Mouse (Mus musculus): ENCODE measurements at regions not wholly inside any gene's neighbourhood (a gene's known extent, or its start where the extent isn't known, plus 50 kb on each side); places are given as distances from the start of the nearest gene placed in this dataset.

DNA sequence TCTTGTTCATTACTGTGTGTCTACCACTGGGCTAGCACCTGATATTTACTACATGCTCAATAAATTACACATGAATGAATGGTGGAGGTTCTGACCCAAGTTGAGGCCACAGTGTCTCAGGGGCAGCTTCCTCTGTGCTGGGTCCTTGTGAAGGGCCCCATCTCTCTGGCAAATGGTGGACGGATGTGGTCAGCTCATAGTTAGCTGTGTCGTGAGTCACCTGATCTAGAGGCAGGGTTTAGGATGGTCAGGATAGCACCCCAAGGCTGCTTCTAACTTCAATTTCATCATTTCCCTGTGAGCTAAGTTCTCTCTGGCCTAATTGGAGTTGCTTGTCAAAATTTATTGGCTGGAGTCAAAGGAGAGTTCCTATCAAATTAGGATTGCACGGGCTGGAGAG lies 130.1 kb upstream of the 4930535I16Rik start:
- Histone ChIP-seq H3K9ac (ENCODE audit: control insufficient read depth, low read depth, low read length, poor library complexity, severe bottlenecking) (no peak overlapping the region), H3K27me3 (ENCODE audit: control insufficient read depth in 1 of 2, insufficient read depth in 2 of 2, low read length in 2 of 2) (no peaks in the 10 kb centered on the region), H3K4me1 (ENCODE audit: control insufficient read depth in 1 of 2, insufficient read depth in 2 of 2, low read length in 2 of 2) (peaks cover 0 to under 1% of the 10 kb centered on the region in 2 experiments; a peak in 1 of 4 replicates), H3K4me3 (ENCODE audit: control insufficient read depth in 1 of 2, insufficient read depth in 1 of 2, low read depth in 2 of 2, low read length in 2 of 2) (no peak overlapping the region), H3K9me3 (replicated peaks; ENCODE audit: insufficient read depth, low read length) (no peaks in the 10 kb centered on the region), H3K79me2 (ENCODE audit: control insufficient read depth, insufficient read depth, low read length, poor library complexity) (no peaks in the 10 kb centered on the region), H3K27ac (ENCODE audit: control insufficient read depth, low read depth, low read length) (no peak overlapping the region), H3K36me3 (ENCODE audit: control insufficient read depth in 1 of 2, insufficient read depth in 2 of 2, low read length in 2 of 2) (no peaks in the 10 kb centered on the region)
- TF ChIP-seq UBTF (IDR thresholded peaks at IDR 0.05; ENCODE audit: borderline replicate concordance, insufficient read depth, low read depth, low read length): no peak
- TF ChIP-seq MXI1 (IDR thresholded peaks at IDR 0.05; ENCODE audit: low read depth, low read length): no peak
- TF ChIP-seq MAX (IDR thresholded peaks at IDR 0.05; ENCODE audit: low read length): no peak
- TF ChIP-seq POLR2AphosphoS2 (IDR thresholded peaks at IDR 0.05; ENCODE audit: low read length): no peak
- TF ChIP-seq NELFE (IDR thresholded peaks at IDR 0.05; ENCODE audit: low read depth, low read length): no peak
- no peak for TF ChIP-seq MAFK (IDR thresholded peaks at IDR 0.05; ENCODE audit: borderline replicate concordance, low read depth, low read length)
- no peak for TF ChIP-seq ZNF384 (IDR thresholded peaks at IDR 0.05; ENCODE audit: low read depth, low read length)
- DNase-seq (ENCODE audit: low read depth, low spot score): no peak

DNA sequence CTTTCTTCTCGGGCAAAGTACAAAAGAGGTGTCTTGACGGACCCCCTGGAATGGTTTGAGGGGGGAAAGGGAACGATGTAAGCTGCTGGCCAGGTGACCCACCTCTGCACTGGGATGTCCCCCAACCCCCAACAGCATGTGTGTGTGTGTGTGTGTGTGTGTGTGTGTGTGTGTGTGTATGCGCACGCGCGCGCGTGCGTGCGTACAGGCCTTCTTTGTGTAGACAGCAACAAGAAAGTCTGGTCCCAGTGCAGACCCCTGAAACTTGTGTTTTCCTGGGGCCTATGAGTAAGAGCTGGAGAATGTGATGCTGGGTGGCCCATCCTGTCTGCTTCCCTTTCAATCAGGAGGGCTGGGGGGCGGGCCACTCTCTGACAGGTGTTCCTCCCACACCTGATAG lies 118.7 kb upstream of the 4930535I16Rik start:
- TF ChIP-seq MAX (IDR thresholded peaks at IDR 0.05; ENCODE audit: low read length) (no peak), JUND (IDR thresholded peaks at IDR 0.05; ENCODE audit: low read depth, low read length) (no peak), MEF2A (IDR thresholded peaks at IDR 0.05; ENCODE audit: extremely low read depth, insufficient replicate concordance, low read depth, low read length, poor library complexity, severe bottlenecking) (no peak)
- no peak for DNase-seq (ENCODE audit: low read depth, low spot score)
- Histone ChIP-seq H3K36me3 (ENCODE audit: control insufficient read depth in 1 of 2, insufficient read depth in 2 of 2, low read length in 2 of 2) (no peaks in the 10 kb centered on the region), H3K27me3 (ENCODE audit: control insufficient read depth in 1 of 2, insufficient read depth in 2 of 2, low read length in 2 of 2) (no peaks in the 10 kb centered on the region), H3K79me2 (ENCODE audit: control insufficient read depth, insufficient read depth, low read length, poor library complexity) (no peaks in the 10 kb centered on the region), H3K27ac (ENCODE audit: control insufficient read depth, low read depth, low read length) (no peak overlapping the region), H3K9ac (ENCODE audit: control insufficient read depth, low read depth, low read length, poor library complexity, severe bottlenecking) (no peak overlapping the region), H3K9me3 (replicated peaks; ENCODE audit: insufficient read depth, low read length) (no peaks in the 10 kb centered on the region), H3K4me1 (ENCODE audit: control insufficient read depth in 1 of 2, insufficient read depth in 2 of 2, low read length in 2 of 2) (no peaks in the 10 kb centered on the region), H3K4me3 (ENCODE audit: control insufficient read depth in 1 of 2, insufficient read depth in 1 of 2, low read depth in 2 of 2, low read length in 2 of 2) (no peak overlapping the region)

DNA sequence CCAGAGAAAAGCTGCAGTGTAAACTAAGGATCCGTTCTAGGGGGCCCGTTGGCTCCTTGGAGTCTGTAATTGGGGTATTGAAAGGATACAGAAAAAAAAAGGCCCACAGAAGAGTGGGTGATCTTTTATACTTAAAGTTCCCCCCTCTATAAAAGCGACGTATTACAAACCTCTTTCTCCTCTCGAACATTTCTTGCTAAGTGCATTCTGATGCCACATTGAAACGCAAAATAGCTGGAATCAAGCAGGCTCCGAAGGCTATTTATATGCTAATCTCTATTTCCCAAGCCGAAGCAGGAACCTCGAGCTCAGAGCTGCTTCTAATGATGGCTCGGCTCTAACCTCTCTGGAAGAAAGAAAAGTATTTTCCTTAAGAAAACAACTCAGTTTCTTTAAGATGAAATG lies 117.8 kb upstream of the 4930535I16Rik start:
- Histone ChIP-seq H3K4me1 (ENCODE audit: control insufficient read depth in 1 of 2, insufficient read depth in 2 of 2, low read length in 2 of 2) (no peaks in the 10 kb centered on the region), H3K4me3 (ENCODE audit: control insufficient read depth in 1 of 2, insufficient read depth in 1 of 2, low read depth in 2 of 2, low read length in 2 of 2) (no peak overlapping the region), H3K79me2 (ENCODE audit: control insufficient read depth, insufficient read depth, low read length, poor library complexity) (no peaks in the 10 kb centered on the region), H3K27me3 (ENCODE audit: control insufficient read depth in 1 of 2, insufficient read depth in 2 of 2, low read length in 2 of 2) (no peaks in the 10 kb centered on the region), H3K36me3 (ENCODE audit: control insufficient read depth in 1 of 2, insufficient read depth in 2 of 2, low read length in 2 of 2) (no peaks in the 10 kb centered on the region), H3K9ac (ENCODE audit: control insufficient read depth, low read depth, low read length, poor library complexity, severe bottlenecking) (no peak overlapping the region), H3K9me3 (replicated peaks; ENCODE audit: insufficient read depth, low read length) (no peaks in the 10 kb centered on the region), H3K27ac (ENCODE audit: control insufficient read depth, low read depth, low read length) (no peak overlapping the region)
- DNase-seq (ENCODE audit: low read depth, low spot score): no peak
- TF ChIP-seq EP300 (IDR thresholded peaks at IDR 0.05; ENCODE audit: low read depth in 1 of 2, low read length in 2 of 2): no peak
- no peak for TF ChIP-seq CTCF (IDR thresholded peaks at IDR 0.05 in 2 of 3, conservative IDR thresholded peaks at IDR 0.05 in 1 of 3; ENCODE audit: control insufficient read depth in 1 of 3, insufficient read depth in 1 of 3, low read depth in 2 of 3, low read length in 3 of 3, poor library complexity in 1 of 3, severe bottlenecking in 1 of 3)
- TF ChIP-seq POLR2AphosphoS5 (IDR thresholded peaks at IDR 0.05; ENCODE audit: borderline replicate concordance, low read depth, low read length): no peak
- no peak for TF ChIP-seq MAX (IDR thresholded peaks at IDR 0.05; ENCODE audit: low read length)
- TF ChIP-seq ZC3H11A (IDR thresholded peaks at IDR 0.05; ENCODE audit: low read depth, low read length): no peak
- no peak for TF ChIP-seq POLR2AphosphoS2 (IDR thresholded peaks at IDR 0.05; ENCODE audit: low read length)
- TF ChIP-seq RAD21 (IDR thresholded peaks at IDR 0.05; ENCODE audit: low read depth, low read length): no peak
- TF ChIP-seq JUND (IDR thresholded peaks at IDR 0.05; ENCODE audit: low read depth, low read length): no peak
- TF ChIP-seq GATA1 (IDR thresholded peaks at IDR 0.05; ENCODE audit: low read depth, low read length): no peak
- no peak for TF ChIP-seq CHD1 (IDR thresholded peaks at IDR 0.05; ENCODE audit: low read depth, low read length)
- TF ChIP-seq MEF2A (IDR thresholded peaks at IDR 0.05; ENCODE audit: extremely low read depth, insufficient replicate concordance, low read depth, low read length, poor library complexity, severe bottlenecking): no peak
- no peak for TF ChIP-seq GABPA (IDR thresholded peaks at IDR 0.05; ENCODE audit: low read depth, low read length)
- no peak for TF ChIP-seq RCOR1 (IDR thresholded peaks at IDR 0.05; ENCODE audit: low read depth, low read length)
- no peak for TF ChIP-seq ZKSCAN1 (IDR thresholded peaks at IDR 0.05; ENCODE audit: low read depth, low read length)
- no peak for TF ChIP-seq NRF1 (IDR thresholded peaks at IDR 0.05; ENCODE audit: insufficient read depth, low read depth, low read length, poor library complexity, severe bottlenecking)
- no peak for TF ChIP-seq ELF1 (IDR thresholded peaks at IDR 0.05; ENCODE audit: low read depth, low read length)
